Mouse (Mus musculus) ES-E14 (cell line): Measurements from ENCODE around the gene Grk1. TPM values are rescaled to one million over a fixed set of nuclear protein-coding genes. Genes with fewer than 3 reads are reported as not detected.

ENCODE experiments used
- DNase-seq: peaks from one replicate; pipeline ENCODE4 v3.0.0-alpha.2; 2013; ENCODE audit warnings: low read depth, low spot score
- H3K27ac ChIP-seq: 2 replicates; pipeline ENCODE4 v1.5.1; 2012; ENCODE audit warnings: low read depth, mild to moderate bottlenecking, low read length, moderate library complexity, mixed read lengths; ENCODE audit not compliant: poor library complexity, insufficient read depth, severe bottlenecking
- H3K36me3 ChIP-seq: 2 replicates; pipeline ENCODE4 v1.6.1; 2012; ENCODE audit warnings: mild to moderate bottlenecking, low read length, moderate library complexity, mixed read lengths; ENCODE audit not compliant: control insufficient read depth, poor library complexity, insufficient read depth, severe bottlenecking
- H3K4me1 ChIP-seq, 2 experiments: fragments of 150-350 bp in 1 of 2; sonication (generic) in 1 of 2; 2 replicates each; pipeline ENCODE4 v1.6.1; 2012; ENCODE audit warnings: low read length in 2 of 2, mild to moderate bottlenecking in 1 of 2, mixed read lengths in 1 of 2; ENCODE audit not compliant: control insufficient read depth in 2 of 2, insufficient read depth in 2 of 2, poor library complexity in 1 of 2
- H3K4me3 ChIP-seq, 2 experiments: fragments of 150-350 bp in 1 of 2; sonication (generic) in 1 of 2; 2 replicates each; pipeline ENCODE4 v1.5.1; 2012; ENCODE audit warnings: low read length in 2 of 2, low read depth in 1 of 2, mild to moderate bottlenecking in 1 of 2, mixed read lengths in 1 of 2; ENCODE audit not compliant: insufficient read depth in 1 of 2, poor library complexity in 1 of 2, severe bottlenecking in 1 of 2
- H3K9ac ChIP-seq: 2 replicates; pipeline ENCODE4 v1.6.1; 2012; ENCODE audit warnings: low read depth, mild to moderate bottlenecking, low read length, mixed read lengths; ENCODE audit not compliant: poor library complexity, insufficient read depth, severe bottlenecking
- H3K9me3 ChIP-seq: fragments of 150-350 bp; sonication (generic); 2 replicates; pipeline ENCODE4 v1.6.1; 2012; ENCODE audit warnings: low read depth, mild to moderate bottlenecking, low read length; ENCODE audit not compliant: control insufficient read depth, insufficient read depth
- CHD2 ChIP-seq: IDR thresholded peaks from 2 replicates; pipeline ENCODE4 v1.6.1; 2014; ENCODE audit warnings: mild to moderate bottlenecking, low read depth, low read length, inconsistent platforms
- HCFC1 ChIP-seq: IDR thresholded peaks from 2 replicates; pipeline ENCODE4 v1.6.1; 2012; ENCODE audit warnings: low read length, inconsistent platforms, borderline replicate concordance; ENCODE audit not compliant: insufficient read depth
- MAFK ChIP-seq: IDR thresholded peaks from 2 replicates; pipeline ENCODE4 v1.6.1; 2014; ENCODE audit warnings: mild to moderate bottlenecking, low read depth, low read length, inconsistent platforms; ENCODE audit not compliant: insufficient read depth
- ZC3H11A ChIP-seq: IDR thresholded peaks from 2 replicates; pipeline ENCODE4 v1.6.1; 2012; ENCODE audit warnings: low read depth, mild to moderate bottlenecking, inconsistent platforms, low read length, borderline replicate concordance
- ZNF384 ChIP-seq: IDR thresholded peaks from 2 replicates; pipeline ENCODE4 v1.6.1; 2012; ENCODE audit warnings: low read depth, low read length, inconsistent platforms
- in situ Hi-C, 2 experiments: fragments of 600-800 bp; cut with MboI; formaldehyde crosslinking; loops; one replicate each; pipeline ENCODE4 v1.15.1; 2025; ENCODE audit warnings: low sequenced_read_pairs in 2 of 2, inconsistent platforms in 1 of 2; ENCODE audit not compliant: unreplicated experiment in 2 of 2
- total RNA-seq: library from RNA; depleted of rRNA; stranded (reverse); fragments of 300-350 nt; gene quantifications from 2 replicates; pipeline ENCODE4 v1.2.3, GENCODE M21; 2012

The Grk1 gene
- total RNA-seq, 1 experiment: 0.04 TPM

- Histone ChIP-seq H3K9me3 (no peaks in the 10 kb centered on the region), H3K36me3 (no peaks in the 10 kb centered on the region), H3K9ac (no peak overlapping the region), H3K4me3 (no peak overlapping the region), H3K4me1 (no peaks in the 10 kb centered on the region), H3K27ac (no peak overlapping the region)
- no peak for DNase-seq
- TF ChIP-seq MAFK: no peak
- no peak for TF ChIP-seq ZC3H11A
- TF ChIP-seq CHD2: no peak
- no peak for TF ChIP-seq ZNF384
- in situ Hi-C loops: no loop called here
These were observed 32.6 kb downstream of the Grk1 start for GRCm38 (mm10) chr8:13437531-13437930.

GRCm38 (mm10) chr8:13442152-13442551, 37.3 kb downstream of the Grk1 start:
- Histone ChIP-seq H3K36me3 (no peaks in the 10 kb centered on the region), H3K9ac (no peak overlapping the region), H3K9me3 (no peaks in the 10 kb centered on the region), H3K4me1 (no peaks in the 10 kb centered on the region), H3K27ac (no peak overlapping the region), H3K4me3 (no peak overlapping the region)
- DNase-seq: no peak
- in situ Hi-C loops: no loop called here
- TF ChIP-seq ZNF384 (no peak), MAFK (no peak), ZC3H11A (no peak), HCFC1 (no peak), CHD2 (no peak)

- Histone ChIP-seq H3K27ac (no peak overlapping the region), H3K9ac (no peak overlapping the region), H3K36me3 (no peaks in the 10 kb centered on the region), H3K4me1 (no peaks in the 10 kb centered on the region), H3K9me3 (no peaks in the 10 kb centered on the region), H3K4me3 (no peak overlapping the region)
- no peak for DNase-seq
- in situ Hi-C loops: no loop called here
- TF ChIP-seq ZNF384 (no peak), CHD2 (no peak), ZC3H11A (no peak), MAFK (no peak), HCFC1 (no peak)
These were observed 41.6 kb downstream of the Grk1 start for GRCm38 (mm10) chr8:13446456-13446855.

GRCm38 (mm10) chr8:13448145-13448544, 43.3 kb downstream of the Grk1 start:
- TF ChIP-seq CHD2: no peak
- TF ChIP-seq ZC3H11A: no peak
- no peak for TF ChIP-seq ZNF384
- TF ChIP-seq MAFK: no peak
- no peak for TF ChIP-seq HCFC1
- Histone ChIP-seq H3K4me1 (no peaks in the 10 kb centered on the region), H3K4me3 (no peak overlapping the region), H3K36me3 (no peaks in the 10 kb centered on the region), H3K9ac (no peak overlapping the region), H3K9me3 (no peaks in the 10 kb centered on the region), H3K27ac (no peak overlapping the region)
- in situ Hi-C loops: no loop called here
- peak; percentile 44 for DNase-seq

- no peak for DNase-seq
- H3K4me1 ChIP-seq: peaks cover 0 to 2% of the 10 kb centered on the region in 2 experiments; a peak in 1 of 4 replicates
- H3K36me3 ChIP-seq: no peaks in the 10 kb centered on the region
- in situ Hi-C loops: no loop called here
- no peak overlapping the region for H3K27ac ChIP-seq
- H3K4me3 ChIP-seq: no peak overlapping the region
- TF ChIP-seq MAFK (no peak), ZNF384 (no peak), ZC3H11A (no peak), HCFC1 (no peak), CHD2 (no peak)
- H3K9ac ChIP-seq: no peak overlapping the region
- no peaks in the 10 kb centered on the region for H3K9me3 ChIP-seq
These were observed 46.9 kb downstream of the Grk1 start for GRCm38 (mm10) chr8:13451747-13452277.
